Mouse (Mus musculus) cerebellum, postnatal 14 days (tissue): ENCODE measurements at regions not wholly inside any gene's neighbourhood (a gene's known extent, or its start where the extent isn't known, plus 50 kb on each side); places are given as distances from the start of the nearest gene placed in this dataset.
A peak's percentile ranks its signal among the peaks of the same experiment; 100 is the strongest.

Source experiments
- DNase-seq, 2 experiments: peaks; one replicate each; pipeline ENCODE4 v3.0.0; 2021; ENCODE audit warnings: mixed read lengths in 2 of 2

GRCm38 (mm10) chr8:35935034-35935433 lies 169.4 kb downstream of the Gm19410 start:
- DNase-seq, result peak; percentile 63 to 73

- DNase-seq, result no peak
Measured at GRCm38 (mm10) chr8:35939199-35939598, 173.6 kb downstream of the Gm19410 start.

GRCm38 (mm10) chr8:35942515-35942914 lies 176.9 kb downstream of the Gm19410 start:
- DNase-seq, result no peak

- DNase-seq, result no peak
Measured at GRCm38 (mm10) chr8:35943686-35944085, 178.1 kb downstream of the Gm19410 start.

- DNase-seq, result no peak
Measured at GRCm38 (mm10) chr8:35944461-35944860, 178.9 kb downstream of the Gm19410 start.

- no peak for DNase-seq
Measured at GRCm38 (mm10) chr8:35946539-35946940, 180.9 kb downstream of the Gm19410 start.

GRCm38 (mm10) chr8:35948146-35948545 lies 182.6 kb downstream of the Gm19410 start:
- peak in 1 of 2 experiments; percentile 55 for DNase-seq

- DNase-seq, result peak; percentile 57 to 74
Measured at GRCm38 (mm10) chr8:35948751-35949183, 183.2 kb downstream of the Gm19410 start.

- no peak for DNase-seq
Measured at GRCm38 (mm10) chr8:35955506-35955905, 189.9 kb downstream of the Gm19410 start.

GRCm38 (mm10) chr8:35956319-35956718 lies 190.7 kb downstream of the Gm19410 start:
- no peak for DNase-seq

GRCm38 (mm10) chr8:35959201-35959600 lies 193.6 kb downstream of the Gm19410 start:
- peak; percentile 81 to 85 for DNase-seq

GRCm38 (mm10) chr8:35960867-35961614 lies 195.5 kb downstream of the Gm19410 start:
- no peak for DNase-seq

- peak; percentile 47 to 66 for DNase-seq
Measured at GRCm38 (mm10) chr8:35961615-35962220, 196.1 kb downstream of the Gm19410 start.

GRCm38 (mm10) chr8:35964932-35965331 lies 199.3 kb downstream of the Gm19410 start:
- no peak for DNase-seq

- no peak for DNase-seq
Measured at GRCm38 (mm10) chr8:35968341-35968740, 202.8 kb downstream of the Gm19410 start.

GRCm38 (mm10) chr8:35971082-35971481 lies 205.5 kb downstream of the Gm19410 start:
- no peak for DNase-seq

- DNase-seq, result no peak
Measured at GRCm38 (mm10) chr8:35974323-35975029, 208.9 kb downstream of the Gm19410 start.

- no peak for DNase-seq
Measured at GRCm38 (mm10) chr8:35979638-35980255, 214.2 kb downstream of the Gm19410 start.

- DNase-seq, result no peak
Measured at GRCm38 (mm10) chr8:35983083-35983482, 217.5 kb downstream of the Gm19410 start.

GRCm38 (mm10) chr8:35985152-35985689 lies 219.6 kb downstream of the Gm19410 start:
- DNase-seq, result peak; percentile 18 to 37

GRCm38 (mm10) chr8:35987327-35987726 lies 221.7 kb downstream of the Gm19410 start:
- DNase-seq, result no peak

GRCm38 (mm10) chr8:35991013-35991412 lies 225.4 kb downstream of the Gm19410 start:
- peak; percentile 51 to 66 for DNase-seq
